Mouse (Mus musculus): ENCODE measurements around the gene Kpna2.
"Not testable (repeated sequence)": the region's sequence is repeated elsewhere in the genome, so short reads cannot be mapped to it uniquely, and the experiment has no call there.

The Kpna2 gene

GRCm38 (mm10) chr11:106985979-106986604, 13.2 kb downstream of the Kpna2 start:
- DNase-seq (ENCODE audit: extremely low spot score, low read depth, low spot score), result not testable (repeated sequence)

DNA sequence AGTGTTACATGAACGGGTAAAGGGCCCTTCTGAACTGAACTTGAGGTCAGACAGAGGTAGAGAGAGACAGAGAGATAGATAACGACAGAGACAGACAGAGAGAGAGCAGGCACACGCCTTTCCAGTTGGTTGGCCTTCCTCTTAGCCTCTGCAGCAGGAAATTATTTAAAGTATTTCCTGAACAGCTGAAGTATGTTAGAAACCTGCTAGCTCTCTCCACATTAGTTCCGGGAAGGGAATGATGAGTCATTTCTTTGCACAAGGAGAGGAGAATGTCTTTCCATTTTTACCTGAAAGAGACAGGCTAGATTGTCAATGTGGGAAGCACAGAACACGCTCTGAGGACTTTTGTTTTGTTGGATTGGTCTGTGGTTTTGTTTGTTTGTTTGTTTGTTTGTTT, 17.0 kb downstream of the Kpna2 start:
- no peak for DNase-seq (ENCODE audit: extremely low spot score, low read depth, low spot score)

GRCm38 (mm10) chr11:106981787-106982186, 17.6 kb downstream of the Kpna2 start:
- no peak for DNase-seq (ENCODE audit: extremely low spot score, low read depth, low spot score)

- peak; percentile 79 for DNase-seq (ENCODE audit: extremely low spot score, low read depth, low spot score)
Observed at GRCm38 (mm10) chr11:106980455-106980854, 18.9 kb downstream of the Kpna2 start.

- no peak for DNase-seq (ENCODE audit: extremely low spot score, low read depth, low spot score)
Observed at GRCm38 (mm10) chr11:106976194-106976593, 23.1 kb downstream of the Kpna2 start.

- DNase-seq (ENCODE audit: extremely low spot score, low read depth, low spot score), result no peak
Observed at GRCm38 (mm10) chr11:106975419-106976177, 23.7 kb downstream of the Kpna2 start.

- DNase-seq (ENCODE audit: extremely low spot score, low read depth, low spot score), result no peak
Observed at GRCm38 (mm10) chr11:106974440-106974839, 24.9 kb downstream of the Kpna2 start.

DNA sequence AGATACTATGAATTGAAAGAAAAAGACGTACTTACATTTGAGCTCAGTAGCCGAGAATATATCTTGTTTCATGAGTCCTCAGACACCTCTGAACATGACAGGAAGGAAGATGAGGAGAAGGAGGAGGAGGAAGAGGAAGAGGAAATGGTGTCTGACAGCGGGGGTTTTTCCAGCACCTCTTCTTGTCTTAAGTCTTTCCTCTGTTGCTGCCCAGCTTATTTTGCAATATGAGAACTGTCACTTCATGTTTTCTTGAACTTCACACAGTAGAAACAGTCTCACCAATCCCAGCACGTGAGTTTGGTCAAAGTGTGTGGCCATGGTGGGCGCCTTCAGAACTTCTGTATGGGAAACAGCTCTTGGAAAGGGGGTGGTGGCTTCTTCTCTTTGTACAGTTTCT, 26.3 kb downstream of the Kpna2 start:
- DNase-seq (ENCODE audit: extremely low spot score, low read depth, low spot score), result no peak

DNA sequence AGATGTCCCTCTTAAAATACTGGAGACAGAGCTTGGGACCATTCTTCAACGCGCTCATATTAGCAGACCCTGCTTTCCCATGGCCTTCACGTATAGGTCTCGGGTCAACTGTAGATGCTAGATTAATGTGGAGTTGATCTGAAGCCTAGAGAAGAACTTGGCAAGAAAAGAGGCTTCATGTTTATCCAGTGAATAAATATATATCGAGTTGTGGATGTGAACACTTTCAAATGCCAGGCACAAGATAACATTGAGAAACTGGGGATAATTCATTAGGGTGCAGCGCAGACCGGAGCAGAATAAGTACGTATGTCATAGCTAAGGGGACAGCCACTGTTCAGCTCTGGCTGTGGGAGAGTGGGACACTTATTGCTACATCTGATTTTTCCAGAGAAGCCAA, 29.5 kb downstream of the Kpna2 start:
- DNase-seq (ENCODE audit: extremely low spot score, low read depth, low spot score), result no peak

DNA sequence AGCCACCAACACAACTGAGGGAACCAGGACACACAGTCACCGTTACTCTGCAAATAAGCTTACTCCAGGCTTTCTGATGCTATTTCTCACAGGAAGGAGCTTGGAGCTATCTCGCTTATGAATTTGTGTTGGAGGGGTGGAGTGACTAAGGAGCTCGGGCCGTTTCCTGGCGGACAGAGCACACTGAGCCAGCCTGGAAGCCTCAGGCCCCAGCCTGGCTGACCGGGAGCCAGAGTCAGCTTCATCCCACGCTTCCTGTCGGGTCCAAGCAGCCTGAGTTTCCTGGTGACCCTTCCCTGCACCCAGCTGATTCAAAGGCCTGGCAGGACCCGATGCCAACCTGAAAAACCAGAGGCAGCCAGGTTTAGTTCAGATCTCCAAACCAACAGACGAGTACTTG, 31.7 kb downstream of the Kpna2 start:
- no peak for DNase-seq (ENCODE audit: extremely low spot score, low read depth, low spot score)

DNA sequence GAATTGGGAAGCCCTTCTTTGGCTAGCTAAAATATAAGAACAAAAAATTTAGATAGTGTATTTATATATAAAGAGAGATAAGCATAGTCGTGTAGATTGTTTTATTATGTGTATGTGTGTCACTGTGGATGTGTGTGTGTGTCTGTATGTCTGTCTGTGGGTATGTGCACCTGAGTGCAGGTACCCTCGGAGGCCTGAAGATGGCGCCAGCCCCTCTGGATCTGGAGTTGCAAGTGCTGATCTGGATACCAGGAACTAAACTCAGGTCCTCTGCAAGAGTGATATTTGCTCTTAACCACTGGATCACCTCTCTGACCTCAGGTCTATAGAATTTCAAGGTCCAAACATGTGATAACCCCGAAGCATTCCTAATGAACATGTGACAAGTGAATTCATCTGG, 33.5 kb downstream of the Kpna2 start:
- DNase-seq (ENCODE audit: extremely low spot score, low read depth, low spot score), result no peak

DNA sequence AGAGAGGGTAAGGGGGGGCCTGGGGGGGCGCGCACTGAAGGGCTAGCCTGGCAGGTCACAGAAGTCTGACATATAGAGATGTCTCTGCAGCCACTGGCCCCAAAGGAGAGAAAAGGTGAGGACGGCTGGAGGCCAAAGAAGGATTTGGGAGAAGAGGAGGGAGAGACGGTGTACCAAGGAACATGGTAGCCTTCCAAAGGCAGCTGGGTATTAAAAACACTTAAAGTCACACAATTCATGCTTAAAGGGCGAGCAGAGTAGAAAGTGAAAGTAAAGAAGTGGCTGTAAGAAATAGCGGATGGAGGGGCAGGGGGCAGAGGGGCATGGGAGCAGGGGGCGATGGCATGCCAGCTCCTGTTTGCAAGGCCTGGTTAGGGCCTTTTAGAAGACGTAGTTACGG, 37.0 kb downstream of the Kpna2 start:
- no peak for DNase-seq (ENCODE audit: extremely low spot score, low read depth, low spot score)

DNA sequence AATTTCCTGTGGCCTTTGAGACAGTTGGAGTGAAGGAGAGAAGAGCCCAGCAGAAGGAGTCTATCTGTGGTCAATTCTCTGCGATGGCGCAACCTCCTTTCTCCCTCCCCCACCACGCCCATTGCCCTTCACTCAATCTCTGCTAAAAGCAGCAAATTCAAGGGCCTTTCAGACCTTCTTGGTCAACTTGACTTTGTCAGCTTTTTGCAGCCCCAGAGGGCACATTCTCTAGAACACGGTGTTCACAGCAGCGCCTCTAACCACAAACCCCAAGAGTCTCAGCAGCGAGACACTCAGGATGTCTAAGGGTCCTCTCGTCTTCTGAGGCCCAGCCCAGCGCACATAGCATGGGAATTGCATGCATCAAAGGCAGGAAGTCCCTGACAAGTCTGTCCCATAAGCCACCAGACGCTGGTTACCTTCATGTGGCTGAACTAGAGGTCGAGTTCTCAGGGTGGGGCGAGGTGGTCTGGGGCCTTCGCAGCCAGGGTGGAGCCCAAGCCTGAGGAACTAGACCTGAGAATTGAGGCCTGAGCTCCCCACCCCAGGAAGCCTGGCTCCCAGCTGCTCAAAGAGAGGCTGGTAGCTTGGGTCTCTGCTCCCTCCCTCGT, 37.8 kb downstream of the Kpna2 start:
- no peak for DNase-seq (ENCODE audit: extremely low spot score, low read depth, low spot score)

- no peak for DNase-seq (ENCODE audit: extremely low spot score, low read depth, low spot score)
Observed at GRCm38 (mm10) chr11:106959121-106959520, 40.2 kb downstream of the Kpna2 start.

DNA sequence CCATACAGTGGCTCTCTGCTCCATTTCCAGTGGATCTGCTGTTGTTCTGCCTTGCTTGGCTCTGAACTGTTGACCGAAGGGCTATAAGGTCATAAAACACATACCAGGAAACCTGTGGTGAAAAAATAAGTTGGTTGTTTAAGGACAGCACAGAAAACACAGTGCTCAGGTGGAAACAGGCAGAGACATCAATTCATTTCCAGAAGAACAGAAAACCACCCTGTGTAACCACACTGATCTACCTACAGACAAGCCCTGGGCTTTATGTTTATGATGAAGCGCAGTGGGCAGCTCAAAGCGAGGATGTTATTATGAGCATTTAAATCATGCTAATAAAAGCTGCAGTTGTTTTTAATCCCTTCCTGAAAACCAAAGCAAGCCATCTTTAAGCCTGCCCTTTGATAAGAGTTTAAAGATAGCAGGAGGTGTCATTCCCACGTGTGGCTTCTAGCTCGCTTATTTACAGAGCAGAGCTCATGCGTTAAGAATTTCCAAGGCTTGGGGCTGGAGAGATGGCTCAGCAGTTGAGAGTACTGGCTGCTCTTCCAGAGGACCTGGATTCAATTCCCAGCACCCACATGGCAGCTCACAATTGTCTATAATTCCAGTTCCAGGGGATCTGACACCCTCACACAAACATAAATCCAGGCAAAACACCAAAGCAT, 40.8 kb downstream of the Kpna2 start:
- no peak for DNase-seq (ENCODE audit: extremely low spot score, low read depth, low spot score)

GRCm38 (mm10) chr11:106957271-106957980, 41.9 kb downstream of the Kpna2 start:
- DNase-seq (ENCODE audit: extremely low spot score, low read depth, low spot score), result no peak

DNA sequence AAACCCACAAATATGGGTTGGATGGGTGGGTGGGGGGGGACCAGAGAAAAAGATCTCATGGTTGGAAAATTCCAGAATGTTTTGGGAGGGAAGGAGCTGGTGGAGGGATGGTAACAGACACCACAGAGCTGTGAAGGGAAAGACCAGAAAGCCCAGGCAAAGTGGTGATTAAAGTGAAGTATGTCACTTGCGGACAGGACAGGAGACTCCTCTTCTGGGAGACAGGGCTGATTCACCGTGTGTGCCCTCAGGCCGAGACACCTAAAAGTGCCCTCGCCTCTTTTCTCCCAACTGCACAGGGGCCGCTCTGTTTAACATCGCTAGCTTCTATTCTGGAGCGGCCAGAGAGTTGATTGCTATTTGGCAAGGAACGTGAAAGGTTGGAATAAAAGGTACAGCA, 44.8 kb downstream of the Kpna2 start:
- DNase-seq (ENCODE audit: extremely low spot score, low read depth, low spot score), result no peak

- no peak for DNase-seq (ENCODE audit: extremely low spot score, low read depth, low spot score)
Observed at GRCm38 (mm10) chr11:106954116-106954515, 45.2 kb downstream of the Kpna2 start.

Measured in hindlimb bud, embryonic 11.5 days (tissue).